Mouse (Mus musculus): ENCODE results near the gene Adh6b. TPM values are rescaled to one million over a fixed set of nuclear protein-coding genes. Genes with fewer than 3 reads are reported as not detected.
A peak's percentile ranks its signal among the peaks of the same experiment; 100 is the strongest.

The Adh6b gene
- polyA plus RNA-seq (2012; ENCODE audit: insufficient read depth, insufficient read length, missing spikeins): 1.1 and 2.4 TPM in 2 replicates

DNA sequence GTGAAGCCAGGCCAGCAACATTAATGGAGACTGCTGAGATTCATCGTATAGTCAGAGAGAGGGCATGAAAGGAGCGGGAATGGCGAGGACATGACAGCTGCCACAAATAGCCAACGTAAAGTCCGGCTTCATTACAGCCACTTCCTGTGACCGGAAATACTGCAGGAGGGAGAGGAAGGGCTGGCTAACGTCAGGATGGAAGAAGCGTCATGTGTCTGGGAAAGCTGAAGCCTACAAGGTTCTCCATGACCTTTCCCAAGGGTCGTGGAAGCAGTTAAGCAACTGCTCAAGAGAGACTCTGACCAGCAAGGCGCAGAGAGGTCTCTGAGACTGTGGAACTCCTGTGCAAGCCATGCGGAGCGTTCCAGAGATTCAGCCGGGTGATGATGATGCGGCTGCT lies at the start of gene Adh6b:
Adh6b (plus strand) TSS at position 305 of the 400 bp plus-strand sequence.
- no peaks in the 10 kb centered on the region for H3K4me1 ChIP-seq (ENCODE audit: control insufficient read depth, insufficient read depth, insufficient read length, low read length)
- H3K27ac ChIP-seq (replicated peaks; ENCODE audit: low read depth, low read length): no peak within 1 kb of the TSS
- no peak within 1 kb of the TSS for H3K4me3 ChIP-seq (ENCODE audit: insufficient read depth, low read depth, low read length)

DNA sequence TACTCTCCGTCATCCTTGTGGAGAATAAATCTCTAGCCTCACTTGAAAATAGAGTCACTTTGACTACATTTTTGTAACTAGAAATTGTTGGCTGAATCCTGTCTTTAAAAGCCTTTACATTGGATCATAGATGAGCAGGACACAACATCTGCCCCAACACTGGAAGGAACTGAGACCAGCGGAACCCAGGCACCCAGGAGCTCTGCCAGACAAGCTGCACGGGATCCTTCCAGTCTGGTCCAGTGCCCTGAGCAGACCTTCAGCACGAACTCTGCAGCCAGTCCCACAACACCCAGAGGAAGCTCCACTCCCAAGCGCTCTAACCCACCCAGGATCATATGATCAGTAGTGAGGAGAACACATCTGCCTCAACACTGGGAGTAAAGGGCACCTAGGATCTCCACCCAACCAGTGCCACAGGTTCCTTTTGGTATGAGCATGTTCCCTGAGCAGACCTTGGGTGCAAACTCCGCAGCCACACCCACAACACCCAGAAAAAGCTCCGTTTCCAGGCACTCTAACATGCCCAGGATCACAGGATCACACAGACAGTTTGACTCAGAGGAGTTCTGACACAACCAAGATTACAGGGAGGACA lies 48.2 kb upstream of the Adh6b start:
- Histone ChIP-seq H3K4me3 (ENCODE audit: insufficient read depth, low read depth, low read length) (no peak overlapping the region), H3K4me1 (ENCODE audit: control insufficient read depth, insufficient read depth, insufficient read length, low read length) (no peaks in the 10 kb centered on the region), H3K27ac (replicated peaks; ENCODE audit: low read depth, low read length) (no peak overlapping the region)

DNA sequence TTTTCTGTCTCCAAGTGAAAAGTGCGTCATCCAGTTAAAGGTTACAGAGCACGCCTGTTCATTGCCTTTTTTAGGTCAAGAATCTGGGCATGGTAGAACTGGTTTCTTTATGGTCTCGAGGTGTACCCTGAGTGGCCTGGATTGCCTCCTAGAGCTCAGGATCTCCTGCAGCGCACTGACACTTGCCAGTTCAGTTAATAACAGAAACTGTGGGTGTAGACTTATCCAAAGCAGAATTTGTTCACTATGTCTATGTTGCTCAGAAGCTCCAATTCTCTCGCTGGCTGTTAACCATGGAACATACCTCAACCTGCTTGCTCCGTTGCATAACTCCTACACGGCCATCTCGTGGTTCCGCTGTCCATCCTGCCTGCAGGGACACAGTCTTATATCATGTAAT lies 41.4 kb upstream of the Adh6b start:
- no peak overlapping the region for H3K4me3 ChIP-seq (ENCODE audit: insufficient read depth, low read depth, low read length)
- peaks cover 7% of the 10 kb centered on the region; the same call in 1 of the 2 replicates for H3K4me1 ChIP-seq (ENCODE audit: control insufficient read depth, insufficient read depth, insufficient read length, low read length)
- H3K27ac ChIP-seq (replicated peaks; ENCODE audit: low read depth, low read length): no peak overlapping the region

DNA sequence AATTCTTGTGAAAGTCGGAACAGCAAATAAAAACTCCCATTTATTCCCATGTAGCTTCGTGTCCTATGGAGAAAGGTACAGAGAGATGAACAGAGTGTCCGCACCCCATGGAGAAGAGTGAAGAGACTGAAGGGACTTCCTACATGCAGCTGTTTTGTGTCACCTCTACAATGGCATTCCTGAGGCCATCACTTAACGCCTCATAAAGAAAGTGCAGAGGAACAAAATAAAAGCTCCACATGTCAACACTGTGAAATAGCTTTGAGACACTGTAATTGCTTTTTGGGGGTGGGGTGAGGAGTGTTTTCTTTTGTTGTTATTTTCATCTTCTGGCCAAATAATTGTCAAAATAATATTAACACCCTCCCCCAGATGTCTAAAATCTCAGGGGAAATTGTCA lies 38.9 kb upstream of the Adh6b start:
- Histone ChIP-seq H3K27ac (replicated peaks; ENCODE audit: low read depth, low read length) (no peak overlapping the region), H3K4me1 (ENCODE audit: control insufficient read depth, insufficient read depth, insufficient read length, low read length) (peaks cover 7% of the 10 kb centered on the region; the same call in 1 of the 2 replicates), H3K4me3 (ENCODE audit: insufficient read depth, low read depth, low read length) (no peak overlapping the region)

DNA sequence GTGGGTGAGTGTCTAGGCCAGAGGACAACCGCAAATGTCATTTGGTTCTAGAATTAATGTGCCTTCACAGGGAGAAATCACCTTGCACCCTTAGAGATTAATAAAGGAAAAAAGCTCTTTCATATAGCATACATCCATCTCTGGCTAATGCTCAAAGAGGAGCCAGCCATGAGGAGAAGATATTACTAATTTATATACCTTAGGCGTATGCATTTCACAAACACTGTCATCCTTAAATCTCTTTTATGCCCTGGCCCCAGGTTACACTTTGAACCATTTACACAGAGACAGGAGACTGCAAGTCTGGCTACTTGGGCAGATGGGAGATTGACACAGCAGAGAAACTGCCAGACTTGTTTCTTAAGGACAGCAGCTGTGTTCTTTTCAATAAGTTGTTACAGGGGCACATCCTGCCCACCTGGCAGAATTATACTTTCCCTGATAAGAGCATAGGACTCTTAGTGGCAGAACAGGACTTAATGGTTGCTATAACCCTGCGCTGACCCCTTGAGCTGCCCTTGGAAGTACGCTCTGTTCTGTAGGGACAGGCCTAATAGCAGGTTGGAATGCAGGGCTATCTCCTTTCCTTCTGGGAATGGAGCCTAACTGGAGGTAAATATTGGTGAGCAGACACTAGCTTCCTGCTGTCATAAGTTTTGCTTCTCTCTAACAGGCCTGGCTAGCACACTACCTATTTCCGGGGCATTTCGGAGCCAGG lies 37.6 kb upstream of the Adh6b start:
- H3K4me1 ChIP-seq (ENCODE audit: control insufficient read depth, insufficient read depth, insufficient read length, low read length): peaks cover 7% of the 10 kb centered on the region; the same call in 1 of the 2 replicates
- H3K27ac ChIP-seq (replicated peaks; ENCODE audit: low read depth, low read length): peak overlapping the region; percentile 55
- no peak overlapping the region for H3K4me3 ChIP-seq (ENCODE audit: insufficient read depth, low read depth, low read length)

DNA sequence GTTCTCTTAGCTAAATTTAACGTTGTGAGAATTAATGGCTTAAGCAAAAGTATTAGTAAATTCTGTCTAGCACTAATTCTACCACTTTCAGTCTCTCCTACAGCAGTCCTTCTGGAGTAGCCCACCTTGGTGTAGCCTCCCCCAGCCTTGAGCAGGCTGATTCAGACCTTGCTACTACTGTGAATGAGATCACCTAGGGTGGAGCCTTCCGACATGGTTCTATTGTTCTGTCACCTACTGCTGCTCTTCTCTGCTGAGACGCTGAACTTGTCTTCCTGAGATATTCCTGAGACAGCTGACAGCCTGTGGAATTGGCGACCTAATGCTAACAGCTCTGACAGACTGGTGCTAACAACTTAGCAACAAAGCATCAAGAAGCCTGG lies 37.1 kb upstream of the Adh6b start:
- Histone ChIP-seq H3K4me1 (ENCODE audit: control insufficient read depth, insufficient read depth, insufficient read length, low read length) (peaks cover 7% of the 10 kb centered on the region; the same call in 1 of the 2 replicates), H3K27ac (replicated peaks; ENCODE audit: low read depth, low read length) (no peak overlapping the region; the same call in none of the 2 replicates)

DNA sequence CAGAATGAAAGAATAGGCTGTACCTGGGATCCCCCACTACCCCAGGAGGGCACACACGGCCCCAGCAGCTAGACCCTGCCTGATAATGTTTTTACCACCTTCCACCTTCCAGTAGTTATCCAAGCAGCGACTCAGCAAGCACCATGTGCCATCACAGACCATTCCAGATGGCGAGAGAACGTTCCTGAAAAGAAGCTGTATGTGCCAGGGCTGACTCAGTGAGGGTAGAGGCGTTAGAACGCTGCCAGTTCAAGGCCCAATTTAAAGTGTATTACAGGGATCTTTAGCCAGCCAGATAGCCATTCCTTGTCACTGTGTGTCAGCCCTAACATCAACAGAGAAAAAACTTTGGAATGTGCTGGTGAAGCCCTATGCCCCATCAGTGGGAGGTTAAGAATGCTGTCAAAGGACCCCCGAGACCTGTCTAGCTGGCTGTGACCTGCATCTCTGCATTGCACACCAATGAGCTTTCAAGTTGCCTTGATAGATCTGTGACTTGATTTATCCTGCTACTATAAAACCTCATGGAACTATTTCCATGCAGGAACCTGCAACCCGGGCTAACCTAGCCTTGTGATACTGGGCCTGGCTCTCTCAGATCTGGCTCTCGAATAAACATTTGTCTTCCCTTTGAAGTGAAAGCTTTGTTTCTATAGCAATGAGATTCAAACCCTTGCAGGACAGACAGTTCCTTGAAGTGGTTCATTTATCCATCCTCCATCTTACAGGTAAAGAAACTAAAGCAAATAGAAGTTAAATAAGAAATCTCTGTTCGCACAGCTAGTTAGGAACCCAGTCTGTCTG lies 35.9 kb upstream of the Adh6b start:
- Histone ChIP-seq H3K4me3 (ENCODE audit: insufficient read depth, low read depth, low read length) (no peak overlapping the region), H3K27ac (replicated peaks; ENCODE audit: low read depth, low read length) (no peak overlapping the region), H3K4me1 (ENCODE audit: control insufficient read depth, insufficient read depth, insufficient read length, low read length) (peaks cover 7% of the 10 kb centered on the region; the same call in 1 of the 2 replicates)

More for the DNA sequence above, 37.1 kb upstream of the Adh6b start:
- no peak overlapping the region for H3K4me3 ChIP-seq (ENCODE audit: insufficient read depth, low read depth, low read length)

DNA sequence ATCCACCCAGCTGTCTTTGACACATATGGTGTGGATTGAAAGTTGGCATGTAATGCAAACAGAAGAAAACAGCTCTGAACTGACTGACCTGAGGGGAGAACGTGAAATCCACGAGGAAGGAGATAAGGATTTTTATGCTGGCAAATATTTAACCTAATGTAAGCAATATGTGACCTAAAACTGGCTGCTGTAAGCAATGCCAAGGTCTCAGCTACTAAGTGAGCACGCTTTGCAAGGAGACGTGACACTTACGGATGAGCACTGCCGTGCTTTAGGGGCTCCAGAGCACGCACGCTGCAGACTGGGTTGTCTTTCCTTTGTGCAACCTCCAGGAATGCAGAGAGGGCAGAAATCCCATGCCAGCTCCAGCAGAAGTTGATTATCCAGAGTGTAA lies 35.3 kb upstream of the Adh6b start:
- H3K27ac ChIP-seq (replicated peaks; ENCODE audit: low read depth, low read length): no peak overlapping the region
- peaks cover 7% of the 10 kb centered on the region; the same call in 1 of the 2 replicates for H3K4me1 ChIP-seq (ENCODE audit: control insufficient read depth, insufficient read depth, insufficient read length, low read length)
- no peak overlapping the region for H3K4me3 ChIP-seq (ENCODE audit: insufficient read depth, low read depth, low read length)

DNA sequence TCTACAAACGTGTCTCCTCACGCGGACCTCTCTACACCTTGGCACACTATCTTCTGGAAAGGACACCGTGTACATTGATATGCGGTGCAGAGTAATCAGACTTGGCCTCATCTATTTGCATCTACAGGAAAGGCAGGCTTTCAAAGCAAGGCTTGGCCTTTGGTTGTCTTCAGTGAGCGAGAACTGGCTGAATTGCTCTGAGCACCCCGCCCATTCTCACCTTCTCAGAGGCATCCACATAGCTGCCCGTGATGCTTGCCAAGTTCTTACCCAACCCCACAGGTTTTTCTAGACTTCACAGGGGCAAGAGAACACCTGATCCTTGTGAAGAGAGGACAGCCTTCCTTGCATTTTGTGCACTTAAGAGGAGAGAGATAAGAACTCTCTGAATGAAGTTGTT lies 31.7 kb upstream of the Adh6b start:
- H3K27ac ChIP-seq (replicated peaks; ENCODE audit: low read depth, low read length): no peak overlapping the region
- H3K4me1 ChIP-seq (ENCODE audit: control insufficient read depth, insufficient read depth, insufficient read length, low read length): peaks cover 2% of the 10 kb centered on the region; the same call in 1 of the 2 replicates
- H3K4me3 ChIP-seq (ENCODE audit: insufficient read depth, low read depth, low read length): no peak overlapping the region

DNA sequence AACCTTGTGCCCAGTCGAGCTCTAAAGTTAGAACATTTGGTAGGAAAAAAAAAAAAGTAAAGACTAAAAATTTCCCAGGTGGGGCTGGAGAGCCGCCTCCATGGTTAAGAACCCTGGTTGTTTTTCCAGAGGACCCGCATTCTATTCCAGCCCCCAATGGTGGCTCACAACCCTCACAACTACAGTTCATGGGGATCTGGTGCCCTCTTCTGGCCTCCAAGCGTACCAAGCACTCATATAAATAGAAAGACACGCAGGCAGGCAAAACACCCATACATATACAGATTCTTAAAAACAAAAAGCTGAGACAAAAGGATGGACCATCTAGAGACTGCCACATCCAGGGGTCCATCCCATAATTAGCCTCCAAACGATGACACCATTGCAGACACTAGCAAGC lies 30.6 kb upstream of the Adh6b start:
- H3K4me3 ChIP-seq (ENCODE audit: insufficient read depth, low read depth, low read length): no peak overlapping the region
- H3K4me1 ChIP-seq (ENCODE audit: control insufficient read depth, insufficient read depth, insufficient read length, low read length): peaks cover 2% of the 10 kb centered on the region; the same call in 1 of the 2 replicates

DNA sequence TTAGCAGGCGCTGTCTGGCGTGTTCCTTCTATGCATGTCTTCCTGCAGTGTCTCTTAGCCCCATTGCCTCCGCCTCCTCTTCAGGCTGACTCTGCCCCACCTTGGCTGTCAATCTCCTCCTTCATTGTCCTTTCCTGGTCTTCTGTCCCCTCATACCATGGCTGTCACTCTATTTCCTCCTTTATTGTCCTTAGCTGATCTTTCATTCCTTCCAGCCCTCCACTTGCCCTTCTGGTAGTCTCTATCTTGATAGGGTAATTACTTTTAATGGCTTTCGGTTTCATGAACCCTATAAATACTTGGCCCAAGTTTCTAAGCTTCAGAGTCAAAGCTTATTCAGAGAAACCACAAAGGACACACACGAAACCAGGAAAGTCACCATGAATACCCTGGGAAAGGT lies 28.6 kb upstream of the Adh6b start, which contains the start of gene Adh6a:
Adh6a (plus strand) TSS at position 322 of the 400 bp plus-strand sequence.
- no peak within 1 kb of the TSS for H3K27ac ChIP-seq (replicated peaks; ENCODE audit: low read depth, low read length)
- no peak within 1 kb of the TSS for H3K4me3 ChIP-seq (ENCODE audit: insufficient read depth, low read depth, low read length)
- H3K4me1 ChIP-seq (ENCODE audit: control insufficient read depth, insufficient read depth, insufficient read length, low read length): peaks cover 2% of the 10 kb centered on the region; the same call in 1 of the 2 replicates

More for the DNA sequence above, 30.6 kb upstream of the Adh6b start:
- no peak overlapping the region for H3K27ac ChIP-seq (replicated peaks; ENCODE audit: low read depth, low read length)

DNA sequence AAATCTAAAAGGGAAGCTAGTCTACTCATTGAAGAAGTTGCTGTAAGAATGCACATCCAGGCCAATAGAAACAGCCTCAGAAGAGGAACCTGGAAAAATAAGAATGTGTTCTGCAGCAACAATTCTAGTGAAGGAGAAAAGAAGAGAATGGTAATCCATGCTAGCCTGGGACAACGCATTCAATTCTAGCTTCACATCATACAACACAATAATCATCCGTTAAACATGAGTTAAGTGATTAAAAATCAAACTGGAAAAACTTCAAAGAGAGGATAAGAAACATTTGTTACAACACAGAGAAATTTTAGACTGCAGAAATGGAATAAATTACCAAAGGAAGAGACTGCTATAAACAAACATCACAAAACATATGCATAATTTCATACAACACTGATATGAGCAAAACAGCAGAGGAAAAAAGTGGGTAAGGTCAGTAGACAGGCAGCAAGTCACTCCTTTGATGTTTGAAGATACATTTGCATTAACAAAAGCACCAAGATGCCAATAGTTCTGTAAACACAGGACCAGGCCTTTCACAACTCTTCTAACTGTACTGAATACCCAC lies 24.6 kb upstream of the Adh6b start:
- Histone ChIP-seq H3K4me3 (ENCODE audit: insufficient read depth, low read depth, low read length) (no peak overlapping the region), H3K4me1 (ENCODE audit: control insufficient read depth, insufficient read depth, insufficient read length, low read length) (peaks cover 2% of the 10 kb centered on the region; the same call in 1 of the 2 replicates), H3K27ac (replicated peaks; ENCODE audit: low read depth, low read length) (no peak overlapping the region)

DNA sequence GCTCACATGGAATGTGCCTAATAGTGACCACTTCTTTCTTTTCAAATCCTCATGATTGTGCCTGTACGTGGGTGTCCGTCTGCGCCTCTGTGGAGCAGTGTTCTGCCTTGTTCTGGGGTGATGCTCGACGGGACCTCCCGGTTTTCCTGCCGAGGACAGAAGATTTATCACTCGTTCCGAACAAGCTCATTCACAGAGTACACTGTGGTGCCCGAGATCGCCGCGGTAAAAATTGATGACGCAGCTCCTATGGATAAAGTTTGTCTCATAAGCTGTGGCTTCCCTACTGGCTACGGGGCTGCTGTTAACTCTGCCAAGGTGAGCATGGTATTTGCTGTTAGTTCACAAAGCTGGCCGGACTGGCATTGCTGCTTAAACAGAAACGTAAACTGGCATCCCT lies 16.6 kb upstream of the Adh6b start:
- Histone ChIP-seq H3K27ac (replicated peaks; ENCODE audit: low read depth, low read length) (no peak overlapping the region), H3K4me1 (ENCODE audit: control insufficient read depth, insufficient read depth, insufficient read length, low read length) (no peaks in the 10 kb centered on the region), H3K4me3 (ENCODE audit: insufficient read depth, low read depth, low read length) (no peak overlapping the region)

DNA sequence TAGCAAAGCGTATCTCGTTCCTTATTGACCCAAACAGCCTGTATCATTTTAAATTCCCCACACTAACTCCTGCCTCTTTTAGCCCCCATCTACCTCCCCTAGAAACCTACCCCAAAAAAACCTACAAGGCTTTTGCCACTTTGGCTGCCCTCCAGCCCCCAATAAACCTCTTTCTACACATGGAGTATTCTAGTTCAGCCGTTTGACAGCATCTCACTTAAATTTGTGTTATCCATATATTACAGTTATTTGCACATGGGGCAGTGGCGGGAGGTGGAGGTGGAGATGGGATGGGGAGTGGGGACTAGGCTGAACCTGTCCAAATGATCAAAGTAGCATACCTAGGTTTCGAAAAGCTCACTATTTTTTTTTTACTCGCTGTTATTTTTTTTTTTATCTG lies 16.1 kb upstream of the Adh6b start:
- Histone ChIP-seq H3K4me1 (ENCODE audit: control insufficient read depth, insufficient read depth, insufficient read length, low read length) (no peaks in the 10 kb centered on the region), H3K4me3 (ENCODE audit: insufficient read depth, low read depth, low read length) (no peak overlapping the region), H3K27ac (replicated peaks; ENCODE audit: low read depth, low read length) (no peak overlapping the region)

DNA sequence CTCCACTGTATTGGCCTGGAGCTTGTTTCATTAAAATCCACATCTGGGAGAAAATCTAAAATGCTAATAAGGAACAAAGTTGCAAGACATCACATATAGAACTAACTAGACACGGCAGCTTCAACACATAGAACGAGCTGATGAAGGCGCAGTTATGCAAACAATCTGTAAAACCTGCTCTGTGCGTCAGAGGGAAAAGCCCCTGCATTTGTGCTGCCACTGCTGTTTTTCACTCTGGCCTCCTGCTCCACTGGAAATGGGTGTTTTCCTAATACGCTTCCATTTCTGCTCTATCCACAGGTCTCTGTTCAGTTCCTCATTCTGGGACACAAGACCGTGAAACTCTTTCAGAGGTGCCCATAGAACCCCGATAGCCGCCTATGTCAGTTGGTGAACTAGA lies 7.7 kb upstream of the Adh6b start:
- Histone ChIP-seq H3K4me1 (ENCODE audit: control insufficient read depth, insufficient read depth, insufficient read length, low read length) (no peaks in the 10 kb centered on the region), H3K4me3 (ENCODE audit: insufficient read depth, low read depth, low read length) (no peak overlapping the region), H3K27ac (replicated peaks; ENCODE audit: low read depth, low read length) (no peak overlapping the region)

Measured in brown adipose tissue, adult 24 weeks (tissue).